Mouse (Mus musculus): Measurements from ENCODE around the gene Cutc. TPM values are rescaled to one million over a fixed set of nuclear protein-coding genes. Genes with fewer than 3 reads are reported as not detected.
A peak's percentile ranks its signal among the peaks of the same experiment; 100 is the strongest.

The Cutc gene
- polyA plus RNA-seq, 1 experiment: 22.1 TPM

DNA sequence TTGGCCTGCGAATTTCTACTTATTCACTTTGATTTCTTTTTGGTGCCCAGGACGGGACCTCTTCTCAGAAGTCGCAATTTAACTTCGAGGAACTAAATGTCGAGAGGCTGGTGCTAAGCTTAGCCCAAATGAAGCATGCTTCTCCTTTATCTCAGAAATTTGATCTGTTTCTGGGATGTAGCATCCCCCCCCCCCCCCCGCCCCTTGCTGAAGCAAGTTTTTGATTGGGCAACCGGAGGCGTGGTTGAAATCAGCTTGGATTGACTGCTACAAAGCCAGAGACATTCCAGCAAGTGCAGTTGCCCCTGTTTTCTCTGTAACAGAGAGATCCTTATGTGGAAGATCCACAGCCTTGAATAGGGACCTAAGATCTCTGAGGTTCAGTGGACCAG, 22.8 kb upstream of the Cutc start:
- Histone ChIP-seq H3K4me3 (ENCODE audit: insufficient read depth, low read depth, low read length) (0 out of 2 replicates have a peak overlapping the region, but pooled peaks have one; percentile 38), H3K27ac (replicated peaks; ENCODE audit: low read depth, low read length) (no peak overlapping the region), H3K4me1 (ENCODE audit: control insufficient read depth, insufficient read depth, insufficient read length, low read length) (no peaks in the 10 kb centered on the region)

DNA sequence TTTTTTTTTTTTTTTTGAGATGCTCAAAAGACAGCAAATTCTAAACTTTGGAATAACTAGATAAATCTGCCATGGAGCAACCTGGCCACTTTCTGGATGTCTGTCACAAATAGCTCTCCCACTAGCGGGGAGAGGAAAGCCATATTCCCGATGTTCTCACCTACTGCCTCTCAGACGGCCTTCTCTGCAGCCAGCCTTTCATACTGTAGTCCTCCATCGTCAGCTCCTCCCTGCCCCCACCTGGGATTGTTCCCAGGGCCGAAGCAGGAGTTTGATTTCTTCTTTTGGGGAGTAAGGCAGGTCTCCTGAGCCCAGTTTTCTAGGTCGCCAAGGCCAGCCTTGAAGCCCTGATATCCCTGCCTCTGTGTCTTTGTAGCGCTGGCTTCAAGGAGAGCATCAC, 21.6 kb upstream of the Cutc start:
- no peak overlapping the region for H3K4me3 ChIP-seq (ENCODE audit: insufficient read depth, low read depth, low read length)
- no peak overlapping the region for H3K27ac ChIP-seq (replicated peaks; ENCODE audit: low read depth, low read length)
- no peaks in the 10 kb centered on the region for H3K4me1 ChIP-seq (ENCODE audit: control insufficient read depth, insufficient read depth, insufficient read length, low read length)

DNA sequence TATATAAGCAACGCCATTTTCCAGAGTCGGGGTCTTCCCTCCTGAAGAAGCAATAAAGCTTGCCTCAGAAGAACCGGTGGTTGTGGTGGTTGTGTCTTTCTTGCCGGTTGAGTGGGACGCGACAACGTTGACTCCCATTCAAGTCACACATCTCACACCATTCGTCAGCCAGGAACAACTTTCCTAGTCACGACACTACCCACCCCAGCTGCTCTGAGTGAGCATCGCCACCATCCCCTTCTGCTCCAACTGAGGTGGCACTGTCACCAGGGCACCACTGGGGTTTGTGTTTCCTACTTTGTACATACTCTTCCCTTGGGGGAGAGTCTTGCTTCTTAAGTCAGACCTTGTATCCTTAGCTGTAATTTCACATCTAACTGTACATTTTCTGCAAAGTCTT, 14.4 kb upstream of the Cutc start:
- H3K27ac ChIP-seq (replicated peaks; ENCODE audit: low read depth, low read length): no peak overlapping the region
- no peak overlapping the region for H3K4me3 ChIP-seq (ENCODE audit: insufficient read depth, low read depth, low read length)
- no peaks in the 10 kb centered on the region for H3K4me1 ChIP-seq (ENCODE audit: control insufficient read depth, insufficient read depth, insufficient read length, low read length)

- no peak overlapping the region for H3K27ac ChIP-seq (replicated peaks; ENCODE audit: low read depth, low read length)
- no peaks in the 10 kb centered on the region for H3K4me1 ChIP-seq (ENCODE audit: control insufficient read depth, insufficient read depth, insufficient read length, low read length)
- H3K4me3 ChIP-seq (ENCODE audit: insufficient read depth, low read depth, low read length): no peak overlapping the region
These were observed 9.4 kb upstream of the Cutc start for GRCm38 (mm10) chr19:43743401-43743800.

- H3K4me1 ChIP-seq (ENCODE audit: control insufficient read depth, insufficient read depth, insufficient read length, low read length): no peaks in the 10 kb centered on the region
- no peak overlapping the region for H3K4me3 ChIP-seq (ENCODE audit: insufficient read depth, low read depth, low read length)
- no peak overlapping the region for H3K27ac ChIP-seq (replicated peaks; ENCODE audit: low read depth, low read length)
These were observed 7.1 kb upstream of the Cutc start for GRCm38 (mm10) chr19:43745740-43746139.

- Histone ChIP-seq H3K27ac (replicated peaks; ENCODE audit: low read depth, low read length) (no peak overlapping the region), H3K4me3 (ENCODE audit: insufficient read depth, low read depth, low read length) (no peak overlapping the region), H3K4me1 (ENCODE audit: control insufficient read depth, insufficient read depth, insufficient read length, low read length) (no peaks in the 10 kb centered on the region)
These were observed 4.9 kb upstream of the Cutc start for GRCm38 (mm10) chr19:43747877-43748276.

GRCm38 (mm10) chr19:43750008-43750407, 2.8 kb upstream of the Cutc start:
- no peak overlapping the region for H3K27ac ChIP-seq (replicated peaks; ENCODE audit: low read depth, low read length)
- H3K4me3 ChIP-seq (ENCODE audit: insufficient read depth, low read depth, low read length): no peak overlapping the region

DNA sequence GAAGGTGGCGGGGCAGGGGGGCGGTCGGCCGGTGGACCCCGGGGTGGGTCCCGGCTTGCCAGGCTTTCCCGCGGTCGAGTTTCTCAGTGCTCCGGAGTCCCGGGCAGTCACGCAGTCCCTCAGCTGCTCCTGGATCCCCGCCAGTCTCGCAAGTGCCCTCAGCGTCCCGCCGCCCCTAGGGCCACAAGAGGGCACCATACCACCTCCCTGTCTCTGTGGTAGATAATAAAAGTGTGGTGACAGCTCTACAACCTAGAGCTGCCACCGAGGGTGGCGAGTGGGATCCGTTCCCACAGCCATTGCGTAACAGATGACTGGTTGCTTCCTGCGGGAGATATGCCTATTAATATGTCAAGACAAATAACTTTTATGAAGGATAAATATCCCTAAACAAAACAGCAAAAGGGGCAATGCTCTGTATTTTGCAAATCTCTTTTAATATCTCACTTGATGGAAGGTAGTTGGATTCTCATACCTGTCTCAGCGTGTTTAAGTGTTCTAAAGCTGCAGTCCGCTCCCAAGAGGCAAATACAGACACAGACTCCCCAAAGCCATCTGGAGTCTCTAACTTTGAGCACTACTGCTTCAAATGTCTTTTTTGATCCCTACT, 535 bp downstream of the Cutc start:
- peak overlapping the region; percentile 99 for H3K4me3 ChIP-seq (ENCODE audit: insufficient read depth, low read depth, low read length)
- peak overlapping the region; percentile 79 for H3K27ac ChIP-seq (replicated peaks; ENCODE audit: low read depth, low read length)
- H3K4me1 ChIP-seq (ENCODE audit: control insufficient read depth, insufficient read depth, insufficient read length, low read length): no peaks in the 10 kb centered on the region

More at GRCm38 (mm10) chr19:43750008-43750407, 2.8 kb upstream of the Cutc start:
- no peaks in the 10 kb centered on the region for H3K4me1 ChIP-seq (ENCODE audit: control insufficient read depth, insufficient read depth, insufficient read length, low read length)

DNA sequence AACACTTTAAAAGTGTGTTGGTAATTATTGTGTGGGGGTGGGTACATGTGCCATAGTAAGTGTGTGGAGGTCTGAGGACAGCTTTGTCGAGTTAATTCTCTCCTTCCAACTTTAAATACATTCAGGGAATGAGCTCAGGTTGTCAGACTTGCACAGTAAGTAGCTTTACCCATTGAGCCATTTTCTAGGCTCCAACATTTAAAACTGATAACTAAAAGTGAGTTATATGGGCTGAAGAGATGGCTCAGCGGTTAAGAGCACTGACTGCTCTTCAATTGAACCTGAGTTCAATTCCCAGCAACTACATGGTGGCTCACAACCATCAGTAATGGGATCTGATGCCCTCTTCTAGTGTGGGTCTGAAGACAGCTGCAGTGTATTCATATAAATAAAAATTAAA, 1.4 kb downstream of the Cutc start:
- no peak overlapping the region for H3K4me3 ChIP-seq (ENCODE audit: insufficient read depth, low read depth, low read length)
- no peaks in the 10 kb centered on the region for H3K4me1 ChIP-seq (ENCODE audit: control insufficient read depth, insufficient read depth, insufficient read length, low read length)
- H3K27ac ChIP-seq (replicated peaks; ENCODE audit: low read depth, low read length): no peak overlapping the region

DNA sequence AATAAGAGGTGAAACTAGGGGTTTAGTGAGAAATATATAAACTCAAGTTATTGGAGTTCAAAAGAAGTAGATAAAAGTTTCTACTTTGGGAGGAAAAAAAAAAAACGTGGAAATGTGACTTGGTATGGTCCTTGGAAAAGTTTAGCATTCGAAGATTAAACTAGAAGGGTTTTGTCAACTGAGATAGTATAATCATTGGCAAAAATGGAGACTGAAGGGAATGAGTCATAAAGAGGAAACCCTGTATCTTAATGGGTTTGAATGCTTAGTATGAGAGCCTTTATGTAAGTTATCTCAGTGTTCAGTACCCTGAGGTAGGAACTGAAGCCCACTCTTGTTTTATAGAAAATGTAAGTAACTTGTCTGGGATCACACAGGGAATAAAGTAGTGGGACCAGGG, 2.1 kb downstream of the Cutc start:
- Histone ChIP-seq H3K4me3 (ENCODE audit: insufficient read depth, low read depth, low read length) (no peak overlapping the region), H3K4me1 (ENCODE audit: control insufficient read depth, insufficient read depth, insufficient read length, low read length) (no peaks in the 10 kb centered on the region), H3K27ac (replicated peaks; ENCODE audit: low read depth, low read length) (no peak overlapping the region)

DNA sequence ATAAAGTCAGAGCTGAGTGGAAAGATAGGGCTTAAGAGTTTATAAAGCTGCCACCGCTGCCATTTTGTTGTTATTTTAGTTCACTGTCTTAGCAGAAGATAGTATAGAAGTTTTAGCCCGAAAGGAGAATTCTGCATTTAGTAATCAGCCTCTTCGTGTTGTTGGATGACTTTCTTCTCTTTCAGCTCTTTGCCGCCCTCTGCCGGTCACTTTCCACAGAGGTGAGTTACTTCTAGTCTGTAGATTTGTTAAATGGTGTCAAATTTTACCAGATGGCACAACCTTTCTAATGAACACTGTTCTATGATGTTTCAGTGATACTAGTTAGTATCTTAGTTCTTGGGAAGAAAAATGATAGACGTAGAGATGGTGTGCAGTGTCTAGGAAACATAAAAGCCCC, 7.7 kb downstream of the Cutc start:
- H3K4me1 ChIP-seq (ENCODE audit: control insufficient read depth, insufficient read depth, insufficient read length, low read length): no peaks in the 10 kb centered on the region
- H3K27ac ChIP-seq (replicated peaks; ENCODE audit: low read depth, low read length): no peak overlapping the region
- H3K4me3 ChIP-seq (ENCODE audit: insufficient read depth, low read depth, low read length): no peak overlapping the region

- no peaks in the 10 kb centered on the region for H3K4me1 ChIP-seq (ENCODE audit: control insufficient read depth, insufficient read depth, insufficient read length, low read length)
- no peak overlapping the region for H3K27ac ChIP-seq (replicated peaks; ENCODE audit: low read depth, low read length)
- no peak overlapping the region for H3K4me3 ChIP-seq (ENCODE audit: insufficient read depth, low read depth, low read length)
These were observed 8.9 kb downstream of the Cutc start for GRCm38 (mm10) chr19:43761543-43762256.

DNA sequence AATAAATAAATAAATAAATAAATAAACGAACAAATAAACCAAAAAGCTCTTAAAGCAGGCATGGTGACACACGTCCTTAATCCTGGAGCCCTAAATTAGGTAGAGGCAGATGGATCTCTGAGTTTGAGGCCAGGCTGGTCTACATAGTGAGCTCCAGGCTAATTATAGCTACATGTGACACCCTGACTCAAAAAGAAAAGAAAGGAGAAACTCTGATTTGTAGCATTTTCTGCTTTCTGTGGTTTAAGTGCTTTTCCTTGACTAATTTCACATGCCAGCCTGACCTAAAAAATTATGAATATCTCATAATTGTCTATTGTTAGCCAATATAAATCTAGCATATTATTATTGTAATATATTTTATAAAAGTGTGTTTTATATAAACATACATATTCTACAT, 9.6 kb downstream of the Cutc start:
- Histone ChIP-seq H3K4me3 (ENCODE audit: insufficient read depth, low read depth, low read length) (no peak overlapping the region), H3K4me1 (ENCODE audit: control insufficient read depth, insufficient read depth, insufficient read length, low read length) (no peaks in the 10 kb centered on the region), H3K27ac (replicated peaks; ENCODE audit: low read depth, low read length) (no peak overlapping the region)

- Histone ChIP-seq H3K4me3 (ENCODE audit: insufficient read depth, low read depth, low read length) (no peak overlapping the region), H3K4me1 (ENCODE audit: control insufficient read depth, insufficient read depth, insufficient read length, low read length) (no peaks in the 10 kb centered on the region; the same call in 1 of the 2 replicates), H3K27ac (replicated peaks; ENCODE audit: low read depth, low read length) (no peak overlapping the region)
These were observed 13.7 kb downstream of the Cutc start for GRCm38 (mm10) chr19:43766451-43766850.

DNA sequence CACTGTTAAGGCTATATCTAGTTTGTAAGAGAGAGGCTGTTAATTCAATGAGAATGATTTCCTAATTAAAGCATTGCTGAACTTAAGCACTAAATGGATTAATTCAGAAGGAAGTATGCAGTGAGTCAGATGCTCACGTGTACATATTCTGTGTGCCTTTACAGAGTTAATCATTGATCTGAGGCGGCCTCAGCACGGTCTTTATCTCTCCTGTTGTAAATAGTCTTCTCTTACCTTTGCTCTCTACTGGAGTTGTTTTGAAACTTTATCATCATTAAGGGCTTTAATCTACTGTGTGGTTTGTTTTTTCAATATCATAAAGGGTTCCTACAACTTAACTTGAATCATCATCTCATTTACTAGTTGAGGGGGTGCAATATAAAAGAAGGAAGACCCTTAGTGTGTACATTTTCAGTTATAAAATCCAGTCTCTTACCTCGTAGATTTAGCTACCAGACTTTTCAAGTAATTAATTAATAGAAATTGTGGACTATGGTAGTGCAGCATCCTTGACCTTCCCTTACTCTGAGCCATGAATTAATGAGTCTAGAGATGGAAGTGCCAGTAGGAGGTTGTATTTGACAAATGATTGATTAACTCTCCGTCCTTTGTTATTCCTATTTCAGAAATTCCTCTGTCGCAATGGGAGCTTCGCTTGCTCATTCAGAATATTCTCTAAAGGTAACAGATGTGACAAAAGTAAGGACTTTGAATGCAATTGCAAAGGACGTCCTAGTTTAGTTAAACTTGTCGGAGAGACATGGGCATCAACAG, 14.9 kb downstream of the Cutc start:
- Histone ChIP-seq H3K27ac (replicated peaks; ENCODE audit: low read depth, low read length) (no peak overlapping the region), H3K4me3 (ENCODE audit: insufficient read depth, low read depth, low read length) (no peak overlapping the region), H3K4me1 (ENCODE audit: control insufficient read depth, insufficient read depth, insufficient read length, low read length) (no peaks in the 10 kb centered on the region; the same call in 1 of the 2 replicates)
